Mouse (Mus musculus): Measurements from ENCODE around the gene Zscan21.
A peak's percentile ranks its signal among the peaks of the same experiment; 100 is the strongest.

Gene Zscan21

DNA sequence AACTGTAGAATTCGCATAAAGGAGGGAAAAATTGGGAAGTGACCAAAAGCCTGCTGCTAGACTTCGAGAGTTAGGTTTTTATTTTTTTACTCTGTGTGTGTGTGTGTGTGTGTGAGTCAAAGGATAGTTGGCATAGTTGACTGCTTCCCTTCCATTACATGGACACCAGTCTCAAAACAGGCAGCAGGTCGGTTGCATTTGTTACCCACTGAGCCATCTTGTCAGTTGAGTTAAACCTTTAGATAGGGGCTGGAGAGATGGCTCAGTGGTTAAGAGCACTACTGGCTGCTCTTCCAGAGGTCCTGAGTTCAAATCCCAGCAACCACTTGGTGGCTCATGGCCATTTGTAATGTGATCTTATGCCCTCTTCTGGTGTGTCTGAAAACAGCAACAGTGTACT is 1.3 kb downstream of the Zscan21 start:
- DNase-seq (ENCODE audit: low read depth, low spot score): no peak

DNA sequence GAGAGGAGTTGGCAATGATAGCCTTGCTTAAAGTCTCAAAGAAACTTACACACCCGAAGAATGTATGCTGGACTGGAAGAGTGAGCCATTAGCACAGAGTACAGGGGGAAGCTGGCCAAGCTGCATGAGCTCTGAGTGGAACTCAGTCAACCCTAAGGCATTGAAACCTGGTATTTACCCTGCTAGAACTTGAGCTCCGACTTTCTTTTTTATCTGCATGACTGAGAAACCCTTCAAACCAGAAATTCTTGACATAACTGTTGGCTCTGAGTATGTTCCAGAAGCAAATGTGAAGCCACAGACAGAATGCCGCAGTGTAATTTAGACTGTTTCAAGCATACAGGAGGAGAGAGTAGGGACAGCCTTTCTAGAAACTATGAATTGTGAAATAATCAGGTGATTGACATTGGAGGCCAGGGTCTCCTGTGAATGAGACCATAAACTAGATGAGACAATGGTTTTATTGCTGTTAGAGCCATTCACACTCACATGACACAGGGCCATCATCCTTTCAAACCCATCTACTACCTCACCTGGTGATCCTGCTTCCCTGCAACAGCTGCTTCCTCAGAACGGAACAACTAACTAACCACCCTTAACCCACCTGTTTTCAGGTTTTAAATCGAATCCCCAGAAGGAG is 15.8 kb downstream of the Zscan21 start:
- DNase-seq (ENCODE audit: low read depth, low spot score): peak; percentile 14

DNA sequence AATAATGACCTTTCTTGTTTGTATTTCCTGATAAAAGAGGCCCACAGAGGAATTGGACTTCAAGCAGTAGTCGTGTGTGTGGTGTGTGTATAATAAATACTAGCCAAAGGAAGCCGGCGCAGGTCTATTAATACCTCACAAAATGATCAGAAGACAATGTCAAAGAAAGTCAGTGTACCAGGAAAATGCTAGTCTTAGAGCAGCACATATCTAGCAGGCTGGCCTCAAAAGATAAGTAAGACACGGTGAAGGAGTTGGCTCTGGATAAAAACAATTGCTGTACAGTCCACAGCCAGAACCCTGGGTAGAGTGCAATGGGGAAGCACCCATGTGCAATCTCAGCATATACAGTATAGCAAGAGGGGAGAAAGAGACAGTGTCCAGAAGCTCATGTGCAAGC is 20.6 kb downstream of the Zscan21 start:
- DNase-seq (ENCODE audit: low read depth, low spot score): no peak

DNA sequence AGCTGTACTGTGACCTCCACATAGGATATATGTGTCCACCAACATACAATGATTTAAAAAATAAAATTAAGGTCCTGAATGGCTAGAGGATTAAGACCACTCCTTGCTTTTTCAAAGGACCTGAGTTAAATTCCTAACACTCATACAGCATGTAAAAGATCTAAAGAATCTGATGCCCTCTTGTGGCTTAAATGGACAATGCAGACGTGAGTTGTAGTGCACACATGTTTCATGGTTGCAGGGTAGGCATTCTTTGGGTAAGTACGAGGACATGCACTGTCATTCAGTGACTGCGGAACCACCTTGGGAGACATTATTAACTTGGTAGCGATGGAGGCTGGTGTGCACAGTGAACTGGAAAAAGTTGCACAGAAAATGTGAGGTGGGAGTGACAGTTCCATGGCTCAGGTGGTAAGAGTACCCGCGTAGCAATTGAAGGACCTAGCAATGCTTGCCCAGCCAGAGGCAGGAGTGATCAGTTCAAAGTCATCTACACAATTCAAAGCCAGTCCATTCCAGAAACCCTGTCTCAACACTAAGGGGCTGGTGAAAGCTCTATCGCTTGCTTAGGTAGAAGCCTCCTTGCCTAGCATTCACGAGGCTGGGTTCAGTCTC is 21.3 kb downstream of the Zscan21 start:
- peak; percentile 71 for DNase-seq (ENCODE audit: low read depth, low spot score)

DNA sequence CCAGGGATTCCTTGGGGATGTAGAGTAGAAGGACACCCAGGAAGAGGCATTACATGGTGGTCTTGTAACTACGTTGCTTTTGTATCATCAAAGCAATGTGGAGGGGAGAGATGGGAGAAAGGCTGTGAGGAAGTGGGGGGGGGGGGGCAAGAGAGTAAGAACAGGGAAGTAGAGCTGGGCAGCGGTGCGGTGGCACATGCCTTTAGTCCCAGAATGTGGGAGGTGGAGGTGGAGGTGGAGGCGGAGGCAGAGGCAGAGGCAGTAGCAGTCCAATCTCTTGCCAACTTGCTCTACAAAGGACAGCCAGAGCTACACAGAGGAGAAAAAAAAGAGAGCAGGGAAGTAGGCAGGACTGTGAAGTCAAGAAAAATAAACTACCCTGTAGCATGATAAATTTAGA is 21.9 kb downstream of the Zscan21 start:
- peak; percentile 24 for DNase-seq (ENCODE audit: low read depth, low spot score)

DNA sequence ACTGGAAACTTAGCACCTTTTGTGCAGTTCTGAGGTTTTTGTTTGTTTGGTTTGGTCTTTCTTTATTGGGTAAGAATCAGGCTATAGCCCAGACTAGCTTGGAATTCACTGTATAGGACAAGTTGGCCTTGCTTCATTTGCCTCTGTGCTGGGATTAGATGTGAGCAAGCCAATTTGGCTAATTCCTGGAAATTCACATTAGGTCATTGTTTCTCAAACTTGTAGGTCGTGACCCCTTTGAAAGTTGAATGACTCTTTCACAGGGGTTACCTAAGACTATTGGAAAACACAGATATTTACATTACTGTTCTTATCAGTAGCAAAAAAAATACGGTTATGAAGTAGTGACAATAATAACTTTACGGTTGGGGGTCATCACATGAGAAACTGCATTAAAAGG is 37.7 kb downstream of the Zscan21 start:
- DNase-seq (ENCODE audit: low read depth, low spot score): no peak

DNA sequence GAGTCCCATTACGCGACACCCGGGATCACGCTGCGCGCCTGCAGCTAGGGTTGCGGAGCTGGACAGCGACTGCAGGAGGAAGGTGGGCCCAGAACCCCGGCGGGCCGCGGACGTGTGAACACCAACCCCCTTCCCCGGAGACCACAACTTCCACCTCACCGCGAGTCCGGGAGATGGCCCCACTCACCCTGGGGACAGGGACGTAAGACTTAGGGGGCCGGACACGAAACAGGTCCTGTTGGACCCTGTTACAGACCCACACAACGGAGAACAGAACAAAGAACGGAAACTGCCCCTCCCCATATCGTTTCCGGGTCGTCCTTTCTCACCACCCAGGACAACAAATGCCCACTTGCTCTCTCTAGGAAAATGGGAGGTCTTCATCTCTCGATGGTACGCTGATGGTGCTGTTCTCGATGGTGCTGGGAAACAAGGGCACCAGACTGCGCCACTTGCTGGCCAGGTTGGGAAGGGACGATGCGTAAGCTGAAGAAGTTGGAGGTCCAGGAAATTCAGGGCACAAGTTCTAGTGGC is 38.8 kb downstream of the Zscan21 start, which contains the start of gene Zfp113:
TSS of gene Zfp113 (minus strand) at position 302 of the 534 bp plus-strand sequence.
- DNase-seq (ENCODE audit: low read depth, low spot score): peak; percentile 93

DNA sequence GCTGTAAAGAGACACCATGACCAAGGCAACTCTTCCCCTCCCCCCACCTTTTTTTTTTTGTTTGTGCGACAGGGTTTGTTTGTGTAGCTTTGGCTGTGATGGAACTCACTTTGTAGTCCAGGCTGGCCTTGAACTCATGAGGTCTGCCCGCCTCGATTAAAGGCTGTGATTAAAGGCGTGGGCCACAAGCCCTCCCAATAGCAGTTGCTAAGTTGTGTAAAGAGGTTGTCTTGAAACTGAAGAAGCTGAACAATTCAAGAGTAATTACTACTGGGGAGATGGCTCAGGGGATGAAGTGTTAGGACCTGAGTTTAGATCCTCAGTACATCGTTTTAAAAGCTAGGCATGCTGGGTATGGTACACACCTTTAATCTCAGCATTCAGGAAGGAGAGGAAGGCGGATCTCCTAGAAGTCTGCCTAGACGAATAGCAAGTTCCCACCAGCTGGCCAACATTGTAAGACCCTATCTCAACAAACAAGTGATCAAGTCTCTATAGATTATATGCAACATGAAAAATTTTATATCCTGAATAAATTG is 43.6 kb downstream of the Zscan21 start:
- DNase-seq (ENCODE audit: low read depth, low spot score): no peak

DNA sequence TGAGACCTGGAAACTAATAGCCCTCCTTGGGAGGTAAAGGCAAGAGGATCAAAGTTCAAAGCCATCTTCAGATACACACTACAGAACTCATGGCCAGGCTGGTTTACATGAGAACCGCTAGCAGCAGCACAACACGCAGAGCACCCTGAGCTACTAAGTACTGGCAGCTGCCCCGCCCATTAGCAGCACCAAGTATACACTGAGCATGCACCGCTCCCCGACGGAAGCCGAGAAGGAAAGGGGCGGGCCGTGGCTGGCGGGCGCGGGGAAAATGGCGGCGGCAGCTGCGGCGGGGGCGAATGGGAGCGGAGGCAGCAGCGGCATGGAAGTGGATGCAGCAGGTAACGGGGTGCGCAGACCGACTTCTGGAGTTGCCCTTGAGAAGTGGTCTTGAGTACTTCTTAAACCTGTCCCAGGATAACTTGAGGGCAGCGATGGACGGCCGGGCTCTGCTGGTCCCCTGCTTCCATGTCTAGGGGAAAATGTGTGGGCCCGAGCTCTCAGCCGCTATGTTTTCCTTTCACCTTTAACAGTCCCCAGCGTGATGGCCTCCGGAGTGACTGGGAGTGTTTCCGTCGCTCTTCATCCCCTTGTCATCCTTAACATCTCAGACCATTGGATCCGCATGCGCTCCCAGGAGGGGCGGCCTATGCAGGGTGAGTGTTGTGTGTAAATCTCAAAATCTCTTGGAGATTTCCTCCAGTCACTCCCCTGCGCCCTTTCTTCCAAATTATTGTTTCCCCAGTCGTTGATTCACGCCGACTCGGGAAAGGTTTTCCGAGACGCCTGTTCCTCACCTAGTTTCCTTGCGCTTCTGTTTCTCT is 44.4 kb downstream of the Zscan21 start, which contains the start of gene Cops6:
TSS of gene Cops6 (plus strand) at position 230 of the 824 bp plus-strand sequence.
- peak; percentile 93 for DNase-seq (ENCODE audit: low read depth, low spot score)

DNA sequence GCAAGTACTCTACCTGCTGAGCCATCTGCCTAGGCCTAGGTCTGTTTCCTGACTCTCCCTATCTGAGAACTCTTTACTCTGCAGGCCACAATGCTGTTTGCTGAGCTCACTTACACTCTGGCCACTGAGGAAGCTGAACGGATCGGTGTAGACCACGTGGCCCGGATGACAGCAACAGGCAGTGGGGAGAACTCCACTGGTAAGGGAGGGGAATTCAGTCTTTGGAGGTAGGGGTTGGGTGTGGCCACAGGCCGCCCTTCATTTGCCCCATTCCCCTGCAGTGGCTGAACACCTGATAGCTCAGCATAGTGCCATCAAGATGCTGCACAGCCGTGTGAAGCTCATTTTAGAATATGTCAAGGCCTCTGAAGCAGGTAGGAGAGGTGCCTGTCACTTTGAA is 46.3 kb downstream of the Zscan21 start:
- DNase-seq (ENCODE audit: low read depth, low spot score): no peak

DNA sequence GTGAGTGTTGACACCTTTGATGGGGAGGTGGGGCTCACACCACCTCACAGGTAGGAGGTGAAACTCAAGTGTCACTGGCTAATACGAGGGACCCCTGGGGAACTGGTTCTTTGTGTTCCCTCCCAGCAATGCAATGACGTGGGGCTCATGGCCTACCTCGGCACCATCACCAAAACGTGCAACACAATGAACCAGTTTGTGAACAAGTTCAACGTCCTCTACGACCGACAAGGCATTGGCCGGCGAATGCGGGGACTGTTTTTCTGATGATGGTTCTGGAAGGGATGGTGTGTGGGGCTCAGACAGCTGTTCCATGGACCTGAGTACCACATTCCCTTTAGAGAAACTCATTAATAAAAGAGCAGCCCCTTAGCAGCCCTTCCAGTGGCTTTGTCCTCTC is 46.9 kb downstream of the Zscan21 start:
- no peak for DNase-seq (ENCODE audit: low read depth, low spot score)

DNA sequence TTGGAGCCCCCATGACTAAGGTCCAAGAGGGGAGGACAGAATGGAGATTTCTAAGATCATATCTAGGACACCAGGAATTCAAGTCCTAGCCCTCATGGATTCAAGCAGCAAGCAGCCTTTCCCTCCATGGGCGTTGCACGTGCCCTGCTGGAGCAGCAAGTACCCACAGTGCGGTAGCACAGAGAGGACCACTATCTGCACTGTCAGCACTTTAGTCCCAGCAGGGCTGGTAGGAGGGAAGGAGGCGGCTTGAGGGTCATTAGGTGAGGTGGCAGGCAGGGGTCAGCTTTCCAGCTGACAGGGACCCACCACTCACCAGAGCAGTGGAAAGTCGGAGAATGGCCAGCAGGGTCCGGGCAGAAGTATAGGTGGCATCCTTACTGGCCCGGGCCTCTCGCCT is 48.9 kb downstream of the Zscan21 start:
- DNase-seq (ENCODE audit: low read depth, low spot score): no peak

DNA sequence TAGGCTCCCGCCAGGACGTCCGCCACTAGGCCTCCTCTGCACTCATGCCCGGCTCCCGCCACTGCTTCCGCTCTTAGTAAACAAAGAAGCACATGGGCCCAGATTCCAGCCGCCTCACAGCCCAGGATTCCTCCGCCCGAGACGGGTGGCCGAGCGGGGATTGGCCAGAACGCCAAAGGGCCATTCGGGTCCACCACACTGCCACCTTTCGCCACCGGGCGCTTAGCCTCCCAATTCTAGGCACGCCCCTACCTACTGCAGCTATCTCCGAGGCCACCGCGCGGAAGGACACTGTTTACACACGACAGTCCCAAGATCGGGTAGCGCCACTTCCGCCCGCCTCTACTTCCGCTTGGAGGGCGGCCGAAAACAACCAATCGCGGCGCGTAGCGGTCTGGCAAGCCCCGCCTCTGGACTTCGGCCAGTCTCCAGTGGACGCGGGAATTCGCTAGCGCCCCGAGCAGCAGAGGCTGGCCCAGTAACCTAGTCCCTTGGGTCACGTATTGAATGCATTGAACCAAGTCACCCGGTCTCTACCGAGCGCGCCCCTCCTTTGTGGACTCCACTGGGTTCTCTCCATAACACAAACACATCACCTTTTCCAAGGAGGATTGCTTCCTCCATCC is 54.3 kb downstream of the Zscan21 start:
- peak; percentile 98 for DNase-seq (ENCODE audit: low read depth, low spot score)

DNA sequence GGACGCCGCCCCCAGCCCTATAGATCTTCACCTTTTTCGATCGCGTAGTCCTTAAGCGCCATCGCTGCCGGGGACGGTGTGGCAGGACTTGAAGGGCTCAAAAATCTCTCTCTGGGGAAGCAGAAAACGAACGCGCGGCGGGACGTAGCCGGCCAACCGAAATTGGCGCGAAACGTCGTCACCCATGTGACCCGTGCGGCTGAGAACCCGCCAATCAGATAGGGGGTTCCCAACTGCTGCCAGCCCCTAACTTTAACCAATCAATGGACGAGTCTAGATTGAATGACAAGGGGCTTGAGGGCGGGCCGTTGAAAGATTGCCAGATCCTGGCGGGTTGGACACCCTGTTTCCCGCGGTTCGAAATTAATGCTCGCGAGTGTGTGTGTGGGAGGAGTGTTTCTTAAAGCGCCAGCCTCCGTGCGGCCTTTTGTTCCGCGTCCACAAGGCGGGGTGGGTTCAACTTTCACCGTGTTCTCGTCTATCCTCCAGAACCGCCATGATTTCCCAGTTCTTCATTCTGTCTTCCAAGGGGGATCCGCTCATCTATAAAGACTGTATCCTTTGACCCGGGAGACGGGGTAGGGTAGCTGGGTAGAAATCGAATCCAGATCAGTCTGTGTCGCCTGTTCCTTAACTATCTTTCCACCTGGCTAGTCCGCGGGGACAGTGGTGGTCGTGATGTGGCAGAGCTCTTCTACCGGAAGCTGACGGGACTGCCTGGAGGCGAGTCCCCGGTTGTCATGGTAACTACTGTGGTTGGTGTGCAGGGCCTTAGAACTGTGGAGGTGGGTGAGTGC is 55.2 kb downstream of the Zscan21 start, which contains the start of the genes Ap4m1 and Mcm7:
TSS of gene Ap4m1 (plus strand) at position 308 of the 797 bp plus-strand sequence.
TSS of gene Mcm7 (minus strand) at position 728 of the 797 bp plus-strand sequence.
- peak; percentile 97 for DNase-seq (ENCODE audit: low read depth, low spot score)

DNA sequence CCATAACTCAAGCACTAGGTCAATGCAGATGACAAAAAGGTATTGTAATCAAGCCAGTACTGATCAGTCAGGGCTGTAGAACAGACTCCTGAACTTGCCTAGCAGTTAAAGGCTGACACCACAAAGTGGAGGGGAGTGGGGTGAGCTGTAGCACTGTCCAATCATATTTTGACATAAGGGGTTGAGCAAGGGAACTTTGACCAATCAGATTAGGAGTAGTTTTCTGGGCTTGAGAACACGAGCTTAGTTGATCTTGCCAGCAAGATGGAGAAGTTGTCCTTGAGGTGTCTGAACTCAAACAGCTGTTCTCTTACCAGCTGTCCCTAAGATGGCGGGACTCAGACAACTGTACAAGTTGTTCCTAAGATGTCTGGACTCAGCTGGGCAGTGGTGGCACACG is 56.5 kb downstream of the Zscan21 start:
- peak; percentile 49 for DNase-seq (ENCODE audit: low read depth, low spot score)
